Mouse (Mus musculus) spleen, adult 2 months (tissue): ENCODE measurements around the gene Pold4.

ENCODE experiments used
- CTCF ChIP-seq: fragments of 200-500 bp; IDR thresholded peaks from 2 replicates; pipeline ENCODE4 v1.5.1; 2011; ENCODE audit warnings: mild to moderate bottlenecking, inconsistent platforms; ENCODE audit not compliant: insufficient read depth, insufficient read length, insufficient replicate concordance; ENCODE audit errors: extremely low read depth
- POLR2A ChIP-seq: fragments of 200-500 bp; IDR thresholded peaks from 2 replicates; pipeline ENCODE4 v1.6.1; 2011; ENCODE audit warnings: low read depth, low read length, inconsistent platforms

GRCm38 (mm10) chr19:4191528-4192250, 40.0 kb upstream of the Pold4 start, which contains the start of gene Ppp1ca:
- TF ChIP-seq POLR2A = peak; percentile 92
- TF ChIP-seq CTCF = peak; percentile 68; the same call in 1 of the 2 replicates
